In the genomic region with DNA sequence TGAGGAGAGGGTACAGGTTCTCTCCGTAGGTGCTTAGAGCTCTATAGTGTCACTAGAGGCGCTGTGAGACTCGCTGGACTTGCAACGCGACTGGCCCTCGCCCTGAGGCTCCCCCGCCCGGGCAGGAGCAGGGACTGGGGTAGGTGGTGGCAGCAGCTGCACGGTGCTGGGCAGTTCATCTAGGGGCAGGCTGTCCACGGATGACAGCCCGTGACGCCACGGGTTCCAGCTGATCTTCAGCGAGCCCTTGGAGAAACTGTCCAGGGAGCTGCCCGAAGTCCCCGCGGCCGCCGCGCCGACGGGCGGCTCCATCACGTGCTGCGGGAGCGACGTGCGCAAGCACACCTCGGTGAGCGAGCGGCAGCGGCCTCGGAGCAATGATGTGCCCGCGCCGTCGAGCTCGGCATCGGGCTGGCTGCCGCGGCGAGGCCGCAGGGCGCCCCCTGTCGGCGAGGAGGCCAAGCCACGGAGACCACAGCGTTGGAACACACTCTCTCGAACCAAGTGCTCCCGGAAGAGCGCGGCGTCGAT, we compare ENCODE assay signal across 8 mouse cellular contexts. TPM values are rescaled to one million over a fixed set of nuclear protein-coding genes. Genes with fewer than 3 reads are reported as not detected.
DNase-seq lines count a peak whose midpoint lies in the region; ATAC-seq lines count a peak whose summit lies in the region.

No protein-coding gene starts in this region.

- H3K9me3 ChIP-seq in lung, embryonic 15.5 days: no peaks in the 10 kb centered on the region

- DNase-seq in ES-CJ7 (ENCODE audit: low read depth, low spot score): peak; percentile 91
- DNase-seq in c-Kit-positive CD71-positive TER-119-positive erythroid progenitor cells, embryonic 14.5 days (ENCODE audit: low spot score): peak; percentile 68
- peak; percentile 75 for DNase-seq in forelimb bud, embryonic 11.5 days (ENCODE audit: low read depth, low spot score)
- DNase-seq in layer of hippocampus, adult 8-10 months (ENCODE audit: low spot score in 2 of 2): peak; percentile 43 to 61
- peak; percentile 87 for DNase-seq in testis, postnatal 14 days (ENCODE audit: low spot score)

- no peak overlapping the region for H3K27ac ChIP-seq in lung, embryonic 15.5 days

- under 1% methylated on average over 54 of the region's 54 CpGs for WGBS in lung, embryonic 15.5 days

- peaks cover 14% of the 10 kb centered on the region for H3K4me1 ChIP-seq in lung, embryonic 15.5 days

- ATAC-seq in hematopoietic stem cell, adult 5-6 weeks (replicated peaks in 1 of 2; ENCODE audit: insufficient read depth in 1 of 2, low FRiP score in 2 of 2, low TSS enrichment in 1 of 2, low read depth in 1 of 2, poor library complexity in 2 of 2, severe bottlenecking in 2 of 2): peak; percentile 80 to 82
- peak; percentile 74 for ATAC-seq in lung, embryonic 15.5 days (ENCODE audit: borderline replicate concordance, extremely low read depth, low FRiP score, low TSS enrichment)
- ATAC-seq in neutrophil, adult 5-6 weeks (ENCODE audit: extremely low read depth, insufficient number of reproducible peaks, low FRiP score, poor library complexity, severe bottlenecking): peak; percentile 68

- peak overlapping the region; percentile 36 for H3K4me3 ChIP-seq in lung, embryonic 15.5 days

- H3K27me3 ChIP-seq in lung, embryonic 15.5 days: peaks cover 38% of the 10 kb centered on the region

- peaks cover 4% of the 10 kb centered on the region; the same call in 1 of the 2 replicates for H3K36me3 ChIP-seq in lung, embryonic 15.5 days

- H3K9ac ChIP-seq in lung, embryonic 15.5 days: peak overlapping the region; percentile 14; the same call in 1 of the 2 replicates

- peak overlapping the region; percentile 63 for H3K4me2 ChIP-seq in lung, embryonic 15.5 days

RNA-seq across cellular contexts. Expression of a gene that starts 7.4 kb away (rescaled TPM):
- total RNA-seq in hematopoietic stem cell, adult 5-6 weeks (2017): not detected in 2 replicates
- total RNA-seq in layer of hippocampus, adult 8-10 months (2022): 10 to 100 TPM; 45.3 to 51.3 (median 49.8) TPM
- 0.17 and 0.21 TPM in 2 replicates for polyA plus RNA-seq in lung, embryonic 15.5 days (2015; fragmentation: Nextera tagmentation; extraction: Ambion mirVana)
- 0.12 TPM in 1 of 2 replicates, not detected in the other for total RNA-seq in neutrophil, adult 5-6 weeks (2017)

RNA-seq across cellular contexts. Expression of a gene that starts 11.2 kb away (rescaled TPM):
- 7.4 and 8.3 TPM in 2 replicates for total RNA-seq in hematopoietic stem cell, adult 5-6 weeks (2017)
- total RNA-seq in layer of hippocampus, adult 8-10 months (2022): 100 to 1,000 TPM in 2 of 4 experiments, 10 to 100 TPM in 2; 86.9 to 135 (median 104) TPM
- 33.1 and 36.3 TPM in 2 replicates for polyA plus RNA-seq in lung, embryonic 15.5 days (2015; fragmentation: Nextera tagmentation; extraction: Ambion mirVana)
- total RNA-seq in neutrophil, adult 5-6 weeks (2017): 8.5 and 9.8 TPM in 2 replicates

RNA-seq across cellular contexts. Expression of a gene that starts 23.1 kb away (rescaled TPM):
- 0.65 and 1.4 TPM in 2 replicates for total RNA-seq in hematopoietic stem cell, adult 5-6 weeks (2017)
- total RNA-seq in layer of hippocampus, adult 8-10 months (2022): 1 to 10 TPM; 3.8 to 6.1 (median 4.8) TPM
- polyA plus RNA-seq in lung, embryonic 15.5 days (2015; fragmentation: Nextera tagmentation; extraction: Ambion mirVana): 19.1 and 20.2 TPM in 2 replicates
- not detected in 2 replicates for total RNA-seq in neutrophil, adult 5-6 weeks (2017)

RNA-seq across cellular contexts. Expression of a gene that starts 36.0 kb away (rescaled TPM):
- 8.4 and 10.6 TPM in 2 replicates for total RNA-seq in hematopoietic stem cell, adult 5-6 weeks (2017)
- under 1 TPM; 0.22 to 0.45 (median 0.41) TPM for total RNA-seq in layer of hippocampus, adult 8-10 months (2022)
- polyA plus RNA-seq in lung, embryonic 15.5 days (2015; fragmentation: Nextera tagmentation; extraction: Ambion mirVana): 19.5 and 23.5 TPM in 2 replicates
- 0.12 and 0.25 TPM in 2 replicates for total RNA-seq in neutrophil, adult 5-6 weeks (2017)

RNA-seq across cellular contexts. Expression of a gene that starts 37.1 kb away (rescaled TPM):
- total RNA-seq in hematopoietic stem cell, adult 5-6 weeks (2017): 31.2 and 37.1 TPM in 2 replicates
- total RNA-seq in layer of hippocampus, adult 8-10 months (2022): 10 to 100 TPM; 62.1 to 75.3 (median 71.4) TPM
- polyA plus RNA-seq in lung, embryonic 15.5 days (2015; fragmentation: Nextera tagmentation; extraction: Ambion mirVana): 101 and 103 TPM in 2 replicates
- 27.6 and 38.4 TPM in 2 replicates for total RNA-seq in neutrophil, adult 5-6 weeks (2017)

Comparison
In these comparisons a context has a peak if more than half of its experiments do, and no peak if none do; other contexts are left out.
1. RNA of a gene that starts 7.4 kb away (total RNA-seq): 45.3 to 51.3 TPM in layer of hippocampus, adult 8-10 months; 0.12 TPM in neutrophil, adult 5-6 weeks and not detected in hematopoietic stem cell, adult 5-6 weeks; every median in the first group is over 10 times any median in the second.
2. Peak in every context shown above with its lines, with median percentiles within 50 percentile points of each other: DNase-seq and ATAC-seq.